8 mouse cellular contexts compared by ENCODE assay signal in genomic region chr8:94913061-94913660, GRCm38 (mm10). TPM values are rescaled to one million over a fixed set of nuclear protein-coding genes. Genes with fewer than 3 reads are reported as not detected.
DNase-seq lines count a peak whose midpoint lies in the region; ATAC-seq and TF ChIP-seq lines count a peak whose summit lies in the region.

No protein-coding gene starts in this region.

- no peaks in the 10 kb centered on the region for H3K4me1 ChIP-seq in ES-Bruce4 (ENCODE audit: control insufficient read depth, insufficient read depth, low read length)
- H3K4me1 ChIP-seq in forebrain, embryonic 12.5 days = peaks cover 42% of the 10 kb centered on the region
- peaks cover 14% of the 10 kb centered on the region for H3K4me1 ChIP-seq in hindbrain, embryonic 14.5 days (replicated peaks; ENCODE audit: control insufficient read depth, insufficient read depth, low read length)

- intact Hi-C loops in left cerebral cortex, postnatal 25 days (cut with DNase I) = no loop called here

- no peak overlapping the region for H3K27ac ChIP-seq in ES-Bruce4 (ENCODE audit: insufficient read depth, low read length)
- H3K27ac ChIP-seq in forebrain, embryonic 12.5 days = no peak overlapping the region
- no peak overlapping the region for H3K27ac ChIP-seq in hindbrain, embryonic 14.5 days

- H3K36me3 ChIP-seq in ES-Bruce4 (ENCODE audit: control insufficient read depth, insufficient read depth, low read length, poor library complexity, severe bottlenecking) = no peaks in the 10 kb centered on the region
- no peaks in the 10 kb centered on the region for H3K36me3 ChIP-seq in forebrain, embryonic 12.5 days (replicated peaks)
- H3K36me3 ChIP-seq in hindbrain, embryonic 14.5 days (replicated peaks; ENCODE audit: control insufficient read depth, insufficient read depth) = no peaks in the 10 kb centered on the region

- peak overlapping the region; percentile 80 for H3K4me2 ChIP-seq in forebrain, embryonic 12.5 days
- H3K4me2 ChIP-seq in hindbrain, embryonic 14.5 days (replicated peaks) = peak overlapping the region; percentile 65

- peak; percentile 73 for ATAC-seq in forebrain, embryonic 12.5 days (ENCODE audit: low FRiP score)
- peak; percentile 67 for ATAC-seq in hindbrain, embryonic 14.5 days (ENCODE audit: low FRiP score)

- TF ChIP-seq CTCF in ES-Bruce4 (IDR thresholded peaks at IDR 0.05; ENCODE audit: low read depth, low read length) = peak; percentile 52

- H3K27me3 ChIP-seq in ES-Bruce4 (ENCODE audit: control insufficient read depth, insufficient read depth, low read length, poor library complexity, severe bottlenecking) = no peaks in the 10 kb centered on the region
- peaks cover 49% of the 10 kb centered on the region for H3K27me3 ChIP-seq in forebrain, embryonic 12.5 days
- H3K27me3 ChIP-seq in hindbrain, embryonic 14.5 days (ENCODE audit: control insufficient read depth, insufficient read depth, low read length) = peaks cover 39% of the 10 kb centered on the region

- TF ChIP-seq POLR2A in ES-Bruce4 (IDR thresholded peaks at IDR 0.05; ENCODE audit: insufficient read depth, low read length) = no peak

- peak overlapping the region; percentile 71 for H3K4me3 ChIP-seq in ES-Bruce4 (ENCODE audit: low read depth, low read length)
- peak overlapping the region; percentile 52 for H3K4me3 ChIP-seq in forebrain, embryonic 12.5 days (replicated peaks)
- H3K4me3 ChIP-seq in hindbrain, embryonic 14.5 days (replicated peaks; ENCODE audit: low read length) = peak overlapping the region; percentile 41

- TF ChIP-seq EP300 in ES-Bruce4 (IDR thresholded peaks at IDR 0.05; ENCODE audit: insufficient read depth, low read depth, low read length) = no peak

- peak overlapping the region; percentile 59 for H3K9ac ChIP-seq in ES-Bruce4 (ENCODE audit: low read depth, poor library complexity, severe bottlenecking)
- peak overlapping the region; percentile 57 for H3K9ac ChIP-seq in forebrain, embryonic 12.5 days
- peak overlapping the region; percentile 48 for H3K9ac ChIP-seq in hindbrain, embryonic 14.5 days

- DNase-seq in adrenal gland, adult (ENCODE audit: inconsistent age in 2 of 2, low spot score in 1 of 2) = peak; percentile 81 to 91
- peak; percentile 42 for DNase-seq in hindbrain, embryonic 14.5 days (ENCODE audit: low spot score)
- peak; percentile 53 to 54 for DNase-seq in left cerebral cortex, postnatal 25 days (ENCODE audit: low spot score in 2 of 2)
- DNase-seq in lung, postnatal 4 days = peak; percentile 88 to 89
- peak; percentile 74 for DNase-seq in right cerebral cortex, postnatal 4 days
- no peak for DNase-seq in thymus, postnatal 25 days

- 2% methylated on average over 77 of the region's 77 CpGs for WGBS in forebrain, embryonic 12.5 days
- 5% methylated on average over 77 of the region's 77 CpGs for WGBS in hindbrain, embryonic 14.5 days

- H3K9me3 ChIP-seq in ES-Bruce4 (replicated peaks; ENCODE audit: control insufficient read depth, insufficient read depth, low read length, poor library complexity, severe bottlenecking) = no peaks in the 10 kb centered on the region
- H3K9me3 ChIP-seq in forebrain, embryonic 12.5 days = no peaks in the 10 kb centered on the region
- H3K9me3 ChIP-seq in hindbrain, embryonic 14.5 days (ENCODE audit: control insufficient read depth, low read length) = no peaks in the 10 kb centered on the region

RNA-seq across cellular contexts. Expression of gene Ccdc102a, which starts 4.7 kb away (rescaled TPM):
- 5.1 and 5.4 TPM in 2 replicates for polyA plus RNA-seq in ES-Bruce4 (2011; ENCODE audit: insufficient read depth, insufficient read length, low read depth, missing spikeins)
- 11.8 and 15.9 TPM in 2 replicates for polyA plus RNA-seq in forebrain, embryonic 12.5 days (2016; fragmentation: Nextera tagmentation; extraction: Ambion mirVana)
- polyA plus RNA-seq in hindbrain, embryonic 14.5 days (2014; fragmentation: Nextera tagmentation; extraction: Ambion mirVana) = 7.1 and 9.0 TPM in 2 replicates
- 1 to 10 TPM; 1.5 to 1.7 TPM for total RNA-seq in left cerebral cortex, postnatal 25 days (2021)

RNA-seq across cellular contexts. Expression of gene Adgrg5, which starts 10.3 kb away (rescaled TPM):
- polyA plus RNA-seq in ES-Bruce4 (2011; ENCODE audit: insufficient read depth, insufficient read length, low read depth, missing spikeins) = 1.0 and 2.6 TPM in 2 replicates
- not detected in 2 replicates for polyA plus RNA-seq in forebrain, embryonic 12.5 days (2016; fragmentation: Nextera tagmentation; extraction: Ambion mirVana)
- 0.23 and 0.27 TPM in 2 replicates for polyA plus RNA-seq in hindbrain, embryonic 14.5 days (2014; fragmentation: Nextera tagmentation; extraction: Ambion mirVana)
- total RNA-seq in left cerebral cortex, postnatal 25 days (2021) = not detected

RNA-seq across cellular contexts. Expression of gene Dok4, which starts 37.0 kb away (rescaled TPM):
- polyA plus RNA-seq in ES-Bruce4 (2011; ENCODE audit: insufficient read depth, insufficient read length, low read depth, missing spikeins) = 3.9 and 4.4 TPM in 2 replicates
- polyA plus RNA-seq in forebrain, embryonic 12.5 days (2016; fragmentation: Nextera tagmentation; extraction: Ambion mirVana) = 22.0 and 25.1 TPM in 2 replicates
- polyA plus RNA-seq in hindbrain, embryonic 14.5 days (2014; fragmentation: Nextera tagmentation; extraction: Ambion mirVana) = 65.2 and 68.7 TPM in 2 replicates
- 10 to 100 TPM; 23.2 to 25.6 TPM for total RNA-seq in left cerebral cortex, postnatal 25 days (2021)

RNA-seq across cellular contexts. Expression of gene Polr2c, which starts 55.9 kb away (rescaled TPM):
- 134 and 150 TPM in 2 replicates for polyA plus RNA-seq in ES-Bruce4 (2011; ENCODE audit: insufficient read depth, insufficient read length, low read depth, missing spikeins)
- 144 and 147 TPM in 2 replicates for polyA plus RNA-seq in forebrain, embryonic 12.5 days (2016; fragmentation: Nextera tagmentation; extraction: Ambion mirVana)
- polyA plus RNA-seq in hindbrain, embryonic 14.5 days (2014; fragmentation: Nextera tagmentation; extraction: Ambion mirVana) = 111 TPM in 2 replicates
- total RNA-seq in left cerebral cortex, postnatal 25 days (2021) = 10 to 100 TPM; 67.4 to 76.6 TPM
